Comparison of ENCODE assay signal across 17 mouse cellular contexts in genomic region chr5:148369178-148369577, GRCm38 (mm10). TPM values are rescaled to one million over a fixed set of nuclear protein-coding genes. Genes with fewer than 3 reads are reported as not detected.
A peak's percentile ranks its signal among the peaks of the same experiment; 100 is the strongest.
DNase-seq lines count a peak whose midpoint lies in the region; ATAC-seq and TF ChIP-seq lines count a peak whose summit lies in the region.
"Had no signal": no experiment of that assay in that cellular context is flagged by ENCODE, and none has a peak within 500 bp of the region (broad histone marks: within the 10 kb centered on the region; RNA-seq: fewer than 3 reads in every experiment).

No protein-coding gene starts in this region.

- H3K9me3 ChIP-seq in intestine, postnatal 0 days (ENCODE audit: control insufficient read depth): no peaks in the 10 kb centered on the region
- no peaks in the 10 kb centered on the region for H3K9me3 ChIP-seq in intestine, embryonic 15.5 days
- no peaks in the 10 kb centered on the region for H3K9me3 ChIP-seq in lung, postnatal 0 days (ENCODE audit: low read length)
- no peaks in the 10 kb centered on the region for H3K9me3 ChIP-seq in ES-E14 (ENCODE audit: control insufficient read depth, insufficient read depth, low read depth, low read length)
- no peaks in the 10 kb centered on the region for H3K9me3 ChIP-seq in stomach, postnatal 0 days (ENCODE audit: control insufficient read depth, low read length)
- H3K9me3 ChIP-seq in heart, embryonic 10.5 days: peaks cover 6% of the 10 kb centered on the region; the same call in 1 of the 2 replicates
- H3K9me3 ChIP-seq: embryonic facial prominence, embryonic 15.5 days had no signal

- no peak overlapping the region for H3K27ac ChIP-seq in intestine, postnatal 0 days (ENCODE audit: low read depth, low read length)
- no peak overlapping the region for H3K27ac ChIP-seq in intestine, embryonic 15.5 days
- H3K27ac ChIP-seq in lung, postnatal 0 days (ENCODE audit: low read length): no peak overlapping the region
- H3K27ac ChIP-seq in ES-E14 (ENCODE audit: insufficient read depth, low read depth, low read length, poor library complexity, severe bottlenecking): no peak overlapping the region
- H3K27ac ChIP-seq in stomach, postnatal 0 days (replicated peaks): no peak overlapping the region
- H3K27ac ChIP-seq in heart, embryonic 10.5 days: no peak overlapping the region
- H3K27ac ChIP-seq: embryonic facial prominence, embryonic 15.5 days; forebrain, embryonic 12.5 days; hindbrain, embryonic 14.5 days had no signal

- no peaks in the 10 kb centered on the region for H3K4me1 ChIP-seq in intestine, postnatal 0 days (replicated peaks; ENCODE audit: control insufficient read depth, insufficient read depth, low read length)
- 0 out of 2 replicates have a peak, but pooled peaks cover 1% of the 10 kb centered on the region for H3K4me1 ChIP-seq in intestine, embryonic 15.5 days (replicated peaks)
- H3K4me1 ChIP-seq in lung, postnatal 0 days (ENCODE audit: insufficient read depth, low read depth, low read length): no peaks in the 10 kb centered on the region
- H3K4me1 ChIP-seq in ES-E14 (ENCODE audit: control insufficient read depth in 2 of 2, insufficient read depth in 2 of 2, low read length in 2 of 2, poor library complexity in 1 of 2): peaks cover 0 to 29% of the 10 kb centered on the region in 2 experiments
- no peaks in the 10 kb centered on the region for H3K4me1 ChIP-seq in stomach, postnatal 0 days (replicated peaks; ENCODE audit: control insufficient read depth, insufficient read depth)
- peaks cover 12% of the 10 kb centered on the region for H3K4me1 ChIP-seq in heart, embryonic 10.5 days
- H3K4me1 ChIP-seq: forebrain, embryonic 12.5 days had no signal

- no peak for TF ChIP-seq EP300 in lung, postnatal 0 days (IDR thresholded peaks at IDR 0.05)
- no peak for TF ChIP-seq EP300 in stomach, postnatal 0 days (optimal IDR thresholded peaks at IDR 0.05)

- ATAC-seq in intestine, postnatal 0 days: no peak
- ATAC-seq in intestine, embryonic 15.5 days: no peak
- ATAC-seq in lung, postnatal 0 days: no peak
- ATAC-seq in stomach, postnatal 0 days (ENCODE audit: low FRiP score, low TSS enrichment): no peak

- no peak overlapping the region for H3K4me2 ChIP-seq in intestine, postnatal 0 days (replicated peaks; ENCODE audit: low read depth)
- no peak overlapping the region for H3K4me2 ChIP-seq in intestine, embryonic 15.5 days (replicated peaks)
- H3K4me2 ChIP-seq in lung, postnatal 0 days (replicated peaks; ENCODE audit: low read depth, low read length): no peak overlapping the region
- no peak overlapping the region for H3K4me2 ChIP-seq in stomach, postnatal 0 days (replicated peaks; ENCODE audit: low read depth)
- H3K4me2 ChIP-seq: embryonic facial prominence, embryonic 15.5 days; forebrain, embryonic 12.5 days; hindbrain, embryonic 14.5 days had no signal

- no peak overlapping the region for H3K9ac ChIP-seq in intestine, postnatal 0 days (ENCODE audit: low read depth, low read length)
- no peak overlapping the region for H3K9ac ChIP-seq in intestine, embryonic 15.5 days
- H3K9ac ChIP-seq in lung, postnatal 0 days (replicated peaks; ENCODE audit: low read depth): no peak overlapping the region
- H3K9ac ChIP-seq in ES-E14 (ENCODE audit: insufficient read depth, low read depth, low read length, poor library complexity, severe bottlenecking): no peak overlapping the region
- no peak overlapping the region for H3K9ac ChIP-seq in stomach, postnatal 0 days (ENCODE audit: low read length)
- H3K9ac ChIP-seq: embryonic facial prominence, embryonic 15.5 days; forebrain, embryonic 12.5 days; hindbrain, embryonic 14.5 days had no signal

- no peaks in the 10 kb centered on the region for H3K36me3 ChIP-seq in intestine, postnatal 0 days (ENCODE audit: control insufficient read depth, insufficient read depth)
- no peaks in the 10 kb centered on the region for H3K36me3 ChIP-seq in intestine, embryonic 15.5 days
- H3K36me3 ChIP-seq in lung, postnatal 0 days (ENCODE audit: insufficient read depth, low read length): no peaks in the 10 kb centered on the region
- peaks cover 4% of the 10 kb centered on the region; the same call in 1 of the 2 replicates for H3K36me3 ChIP-seq in ES-E14 (ENCODE audit: control insufficient read depth, insufficient read depth, low read length, poor library complexity, severe bottlenecking)
- no peaks in the 10 kb centered on the region for H3K36me3 ChIP-seq in stomach, postnatal 0 days (ENCODE audit: control insufficient read depth, insufficient read depth, low read length)
- H3K36me3 ChIP-seq in heart, embryonic 10.5 days: peaks cover 17% of the 10 kb centered on the region
- H3K36me3 ChIP-seq: embryonic facial prominence, embryonic 15.5 days; forebrain, embryonic 12.5 days had no signal

- H3K27me3 ChIP-seq in intestine, postnatal 0 days (replicated peaks; ENCODE audit: control insufficient read depth, insufficient read depth, low read length): no peaks in the 10 kb centered on the region
- no peaks in the 10 kb centered on the region for H3K27me3 ChIP-seq in intestine, embryonic 15.5 days (replicated peaks)
- H3K27me3 ChIP-seq in lung, postnatal 0 days (replicated peaks; ENCODE audit: insufficient read depth, low read length): no peaks in the 10 kb centered on the region
- H3K27me3 ChIP-seq in stomach, postnatal 0 days (ENCODE audit: control insufficient read depth, insufficient read depth, low read length): no peaks in the 10 kb centered on the region
- H3K27me3 ChIP-seq in heart, embryonic 10.5 days (ENCODE audit: insufficient read depth, poor library complexity, severe bottlenecking): no peaks in the 10 kb centered on the region
- H3K27me3 ChIP-seq: CH12.LX; embryonic facial prominence, embryonic 15.5 days; forebrain, embryonic 12.5 days had no signal

- WGBS in intestine, postnatal 0 days: 96% methylated on average over 3 of the region's 3 CpGs
- WGBS in intestine, embryonic 15.5 days: 91% methylated on average over 3 of the region's 3 CpGs
- 87% methylated on average over 3 of the region's 3 CpGs for WGBS in lung, postnatal 0 days
- 89% methylated on average over 3 of the region's 3 CpGs for WGBS in stomach, postnatal 0 days
- 89% methylated on average over 3 of the region's 3 CpGs for WGBS in heart, embryonic 10.5 days

- in situ Hi-C loops in ES-E14 (cut with MboI; ENCODE audit: low sequenced_read_pairs in 2 of 2, unreplicated experiment in 2 of 2): no loop called here

- no peak overlapping the region for H3K4me3 ChIP-seq in intestine, postnatal 0 days (ENCODE audit: low read depth, low read length)
- H3K4me3 ChIP-seq in intestine, embryonic 15.5 days (replicated peaks): no peak overlapping the region
- no peak overlapping the region for H3K4me3 ChIP-seq in lung, postnatal 0 days (ENCODE audit: low read depth, low read length)
- no peak overlapping the region for H3K4me3 ChIP-seq in ES-E14 (ENCODE audit: insufficient read depth in 1 of 2, low read depth in 1 of 2, low read length in 2 of 2, poor library complexity in 1 of 2, severe bottlenecking in 1 of 2)
- H3K4me3 ChIP-seq in stomach, postnatal 0 days (ENCODE audit: low read depth, low read length): no peak overlapping the region
- no peak overlapping the region for H3K4me3 ChIP-seq in heart, embryonic 10.5 days
- H3K4me3 ChIP-seq: embryonic facial prominence, embryonic 15.5 days; forebrain, embryonic 12.5 days had no signal

- no peak for DNase-seq in lung, postnatal 0 days (ENCODE audit: low spot score)
- no peak for DNase-seq in lung, postnatal 14 days
- no peak for DNase-seq in ES-E14 (ENCODE audit: low read depth, low spot score)
- DNase-seq in stomach, postnatal 0 days (ENCODE audit: low spot score): no peak
- DNase-seq in heart, embryonic 10.5 days (ENCODE audit: low spot score): no peak
- DNase-seq: cerebellum, adult 9-10 months; kidney, adult 18-20 months; kidney, postnatal 14 days; layer of hippocampus, adult 9-11 months; right cerebral cortex, adult 18-20 months; thymus, postnatal 14 days had no signal

- TF ChIP-seq CTCF in intestine, postnatal 0 days (IDR thresholded peaks at IDR 0.05; ENCODE audit: low read depth): peak; percentile 48
- TF ChIP-seq CTCF in lung, postnatal 0 days (IDR thresholded peaks at IDR 0.05): peak; percentile 42
- TF ChIP-seq CTCF in stomach, postnatal 0 days (IDR thresholded peaks at IDR 0.05; ENCODE audit: low read depth): peak; percentile 48

TF ChIP-seq in ES-E14, 5 proteins besides CTCF, POLR2A, EP300 and RAD21:
- TF ChIP-seq MAFK (IDR thresholded peaks at IDR 0.05; ENCODE audit: insufficient read depth, low read depth, low read length) (0 out of 2 replicates have a peak, but pooled peaks have one; percentile 35), ZC3H11A (IDR thresholded peaks at IDR 0.05; ENCODE audit: borderline replicate concordance, low read depth, low read length) (no peak), CHD2 (IDR thresholded peaks at IDR 0.05; ENCODE audit: low read depth, low read length) (no peak)

RNA-seq across cellular contexts. Expression of gene Slc7a1, which starts 30.5 kb away (rescaled TPM):
- 10.8 and 11.7 TPM in 2 replicates for polyA plus RNA-seq in intestine, postnatal 0 days (2015; fragmentation: Nextera tagmentation; extraction: Ambion mirVana)
- polyA plus RNA-seq in intestine, embryonic 15.5 days (2015; fragmentation: Nextera tagmentation; extraction: Ambion mirVana): 26.5 and 28.8 TPM in 2 replicates
- polyA plus RNA-seq in lung, postnatal 0 days (2015; fragmentation: Nextera tagmentation; extraction: Ambion mirVana): 5.8 and 6.0 TPM in 2 replicates
- total RNA-seq in ES-E14 (2012; rRNA removed): 104 and 151 TPM in 2 replicates
- polyA plus RNA-seq in stomach, postnatal 0 days (2015; fragmentation: Nextera tagmentation; extraction: Ambion mirVana): 17.8 and 20.9 TPM in 2 replicates
- polyA plus RNA-seq in heart, embryonic 10.5 days (2016; fragmentation: Nextera tagmentation; extraction: Ambion mirVana): 23.3 and 24.9 TPM in 2 replicates
